Mouse (Mus musculus): ENCODE data around the gene Atg5.

DNA sequence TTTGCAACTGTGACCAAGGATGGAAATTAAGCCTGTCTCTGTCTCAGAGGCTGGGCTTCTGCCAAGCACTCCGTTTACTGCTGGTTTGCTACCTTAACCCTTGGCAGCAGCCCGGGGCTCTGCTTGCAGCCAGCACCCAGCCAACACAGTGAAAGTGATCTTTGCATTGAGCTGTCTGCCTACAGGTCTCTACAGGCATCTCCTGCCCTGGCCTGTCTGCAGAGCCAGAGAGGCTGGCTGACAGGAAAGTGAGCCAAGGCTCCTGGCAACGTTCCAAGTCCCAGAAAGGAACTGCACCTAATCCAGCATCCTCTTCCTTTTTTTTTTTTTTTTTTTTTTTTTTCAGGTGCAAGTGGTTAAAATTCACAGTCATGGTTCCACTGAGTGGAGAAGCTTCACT lies 113.2 kb downstream of the Atg5 start:
- no peak for TF ChIP-seq CTCF (conservative IDR thresholded peaks at IDR 0.05; ENCODE audit: low read length)
- TF ChIP-seq POU5F1 (IDR thresholded peaks at IDR 0.05; ENCODE audit: borderline replicate concordance, low read length): no peak
- TF ChIP-seq NANOG (IDR thresholded peaks at IDR 0.05; ENCODE audit: borderline replicate concordance, low read length): no peak
